Mouse (Mus musculus) CD4-positive, CD25-positive, alpha-beta regulatory T cell, adult 4 months (primary cell): ENCODE data around the gene Esyt1. TPM values are rescaled to one million over a fixed set of nuclear protein-coding genes. Genes with fewer than 3 reads are reported as not detected.
"Not testable (repeated sequence)": the region's sequence is repeated elsewhere in the genome, so short reads cannot be mapped to it uniquely, and the experiment has no call there.

ENCODE experiments used
- ATAC-seq: one replicate; pipeline ENCODE4 v1.8.0; 2017
- polyA plus RNA-seq, 2 experiments: library from polyadenylated mRNA; unstranded; fragments of 100-300 nt; shearing (Covaris generic); gene quantifications; one replicate each; pipeline ENCODE4 v1.2.1; 2017

The Esyt1 gene
- polyA plus RNA-seq, 2 experiments from 2014 or later = 68.4 to 84.4 TPM

- peak; percentile 92 for ATAC-seq
Observed at GRCm38 (mm10) chr10:128504641-128505370, 20.9 kb downstream of the Esyt1 start.

GRCm38 (mm10) chr10:128504012-128504411 lies 21.7 kb downstream of the Esyt1 start:
- ATAC-seq = no peak

GRCm38 (mm10) chr10:128503532-128503931 lies 22.1 kb downstream of the Esyt1 start:
- no peak for ATAC-seq

- ATAC-seq = no peak
Observed at GRCm38 (mm10) chr10:128502341-128502740, 23.3 kb downstream of the Esyt1 start.

- peak; percentile 10 for ATAC-seq
Observed at GRCm38 (mm10) chr10:128499116-128499671, 26.5 kb downstream of the Esyt1 start.

- ATAC-seq = peak; percentile 84
Observed at GRCm38 (mm10) chr10:128498590-128498989, 27.1 kb downstream of the Esyt1 start, which contains the start of gene Myl6b. Gene Myl6b (minus strand): TSS chr10:128498685.

- ATAC-seq = no peak
Observed at GRCm38 (mm10) chr10:128497134-128497737, 28.4 kb downstream of the Esyt1 start.

GRCm38 (mm10) chr10:128496509-128497077 lies 29.1 kb downstream of the Esyt1 start:
- ATAC-seq = no peak

GRCm38 (mm10) chr10:128495903-128496302 lies 29.8 kb downstream of the Esyt1 start:
- no peak for ATAC-seq

- ATAC-seq = no peak
Observed at GRCm38 (mm10) chr10:128495270-128495669, 30.4 kb downstream of the Esyt1 start.

GRCm38 (mm10) chr10:128494667-128495245 lies 30.9 kb downstream of the Esyt1 start:
- no peak for ATAC-seq

GRCm38 (mm10) chr10:128493695-128494666 lies 31.7 kb downstream of the Esyt1 start, which contains the start of gene Myl6:
Gene Myl6 (minus strand): TSS chr10:128494145.
- peak; percentile 84 for ATAC-seq

GRCm38 (mm10) chr10:128493319-128493694 lies 32.4 kb downstream of the Esyt1 start:
- ATAC-seq = no peak

- peak; percentile 17 for ATAC-seq
Observed at GRCm38 (mm10) chr10:128492633-128493311, 32.9 kb downstream of the Esyt1 start.

GRCm38 (mm10) chr10:128492051-128492450 lies 33.6 kb downstream of the Esyt1 start:
- not testable (repeated sequence) for ATAC-seq

GRCm38 (mm10) chr10:128491495-128491894 lies 34.2 kb downstream of the Esyt1 start:
- ATAC-seq = no peak

- ATAC-seq = no peak
Observed at GRCm38 (mm10) chr10:128490912-128491311, 34.8 kb downstream of the Esyt1 start.

- no peak for ATAC-seq
Observed at GRCm38 (mm10) chr10:128490232-128490631, 35.4 kb downstream of the Esyt1 start.

- no peak for ATAC-seq
Observed at GRCm38 (mm10) chr10:128489785-128490184, 35.9 kb downstream of the Esyt1 start.

- no peak for ATAC-seq
Observed at GRCm38 (mm10) chr10:128489380-128489779, 36.3 kb downstream of the Esyt1 start.

GRCm38 (mm10) chr10:128488776-128489175 lies 36.9 kb downstream of the Esyt1 start:
- no peak for ATAC-seq
